Comparison of ENCODE assay signal across 23 mouse cellular contexts in the genomic region with DNA sequence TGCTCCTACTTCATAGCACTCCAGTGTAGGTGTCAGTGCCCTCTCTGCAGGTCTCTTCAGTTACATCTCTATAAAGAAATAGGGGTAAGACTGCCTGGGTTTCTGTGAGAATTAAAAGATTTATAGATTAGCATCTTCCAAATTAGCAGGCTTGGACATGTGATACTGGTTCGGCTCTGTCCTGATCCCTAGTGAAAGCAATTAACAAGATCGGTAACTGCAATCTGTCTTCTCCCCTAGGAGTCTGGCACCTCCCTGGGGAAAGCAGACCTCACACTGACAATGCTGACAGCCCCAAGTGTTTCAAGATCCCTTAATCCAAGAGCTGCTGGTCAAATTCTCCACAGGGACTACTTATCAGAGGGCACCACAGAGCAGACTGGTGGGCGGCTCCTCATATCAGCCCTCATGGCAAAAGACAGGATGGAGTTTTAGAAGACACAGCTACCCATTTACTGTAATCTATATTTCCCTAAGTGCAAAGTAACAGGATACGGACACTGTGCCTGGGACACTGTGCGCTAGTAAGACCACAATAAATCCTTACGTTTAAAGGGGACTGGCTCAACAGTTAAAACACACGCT. TPM values are rescaled to one million over a fixed set of nuclear protein-coding genes. Genes with fewer than 3 reads are reported as not detected.
DNase-seq lines count a peak whose midpoint lies in the region; ATAC-seq and TF ChIP-seq lines count a peak whose summit lies in the region.
"Had no signal": no experiment of that assay in that cellular context is flagged by ENCODE, and none has a peak within 500 bp of the region (broad histone marks: within the 10 kb centered on the region; RNA-seq: fewer than 3 reads in every experiment).

No protein-coding gene starts in this region.

- H3K4me2 ChIP-seq in forebrain, embryonic 16.5 days (ENCODE audit: low read length): no peak overlapping the region
- H3K4me2 ChIP-seq in forebrain, postnatal 0 days (ENCODE audit: low read depth): no peak overlapping the region
- H3K4me2 ChIP-seq in liver, postnatal 0 days (ENCODE audit: low read depth, low read length): no peak overlapping the region
- no peak overlapping the region for H3K4me2 ChIP-seq in heart, embryonic 11.5 days
- H3K4me2 ChIP-seq: embryonic facial prominence, embryonic 12.5 days; heart, embryonic 15.5 days; limb, embryonic 12.5 days; lung, embryonic 14.5 days had no signal

- TF ChIP-seq CTCF in forebrain, postnatal 0 days (IDR thresholded peaks at IDR 0.05; ENCODE audit: low read depth): no peak
- no peak for TF ChIP-seq CTCF in liver, postnatal 0 days (IDR thresholded peaks at IDR 0.05; ENCODE audit: low read depth)

- no peak overlapping the region for H3K9ac ChIP-seq in forebrain, embryonic 16.5 days (replicated peaks; ENCODE audit: low read depth, low read length)
- no peak overlapping the region for H3K9ac ChIP-seq in forebrain, postnatal 0 days
- H3K9ac ChIP-seq in liver, postnatal 0 days (replicated peaks): no peak overlapping the region
- H3K9ac ChIP-seq in heart, embryonic 11.5 days (ENCODE audit: low read depth, low read length): no peak overlapping the region
- H3K9ac ChIP-seq: embryonic facial prominence, embryonic 12.5 days; heart, embryonic 15.5 days; limb, embryonic 12.5 days; lung, embryonic 14.5 days had no signal

- no peak for DNase-seq in forebrain, postnatal 0 days
- DNase-seq in MN1 (ENCODE audit: low spot score) (peak; percentile 75), liver (peak; percentile 65)
- DNase-seq in liver, postnatal 0 days: no peak
- DNase-seq in layer of hippocampus, adult 9-10 months (ENCODE audit: low spot score): no peak
- DNase-seq: cerebellum, adult 9-11 months; gastrocnemius, postnatal 10 days; heart, adult 11 months; kidney, postnatal 25 days; layer of hippocampus, adult 9-11 months; lung, embryonic 14.5 days; lung, postnatal 36 days; right cerebral cortex, adult 18-20 months; thymus, postnatal 14 days had no signal

- peaks cover 8% of the 10 kb centered on the region for H3K4me1 ChIP-seq in forebrain, embryonic 16.5 days (replicated peaks; ENCODE audit: control insufficient read depth, insufficient read depth, low read length)
- H3K4me1 ChIP-seq in forebrain, postnatal 0 days (ENCODE audit: insufficient read depth): no peaks in the 10 kb centered on the region
- peaks cover 4% of the 10 kb centered on the region for H3K4me1 ChIP-seq in liver, postnatal 0 days (ENCODE audit: insufficient read depth)
- peaks cover 15% of the 10 kb centered on the region for H3K4me1 ChIP-seq in heart, embryonic 11.5 days (ENCODE audit: control insufficient read depth, insufficient read depth, low read length)

- no peaks in the 10 kb centered on the region for H3K27me3 ChIP-seq in forebrain, embryonic 16.5 days (replicated peaks; ENCODE audit: control insufficient read depth, insufficient read depth, low read length)
- no peaks in the 10 kb centered on the region for H3K27me3 ChIP-seq in forebrain, postnatal 0 days (ENCODE audit: insufficient read depth, low read length)
- no peaks in the 10 kb centered on the region for H3K27me3 ChIP-seq in liver, postnatal 0 days (ENCODE audit: insufficient read depth, low read length)
- H3K27me3 ChIP-seq in heart, embryonic 11.5 days (ENCODE audit: control insufficient read depth, insufficient read depth, low read length): no peaks in the 10 kb centered on the region
- H3K27me3 ChIP-seq: CH12.LX; embryonic facial prominence, embryonic 12.5 days; heart, embryonic 15.5 days; limb, embryonic 12.5 days had no signal

- ATAC-seq in forebrain, embryonic 16.5 days: peak; percentile 63; the same call in 1 of the 2 replicates
- no peak for ATAC-seq in forebrain, postnatal 0 days
- peak; percentile 50 for ATAC-seq in liver, postnatal 0 days
- no peak for ATAC-seq in heart, embryonic 11.5 days (replicated peaks; ENCODE audit: insufficient number of reproducible peaks, low FRiP score, low TSS enrichment)
- ATAC-seq: hindbrain, embryonic 16.5 days; intestine, embryonic 16.5 days had no signal

- H3K9me3 ChIP-seq in forebrain, embryonic 16.5 days (ENCODE audit: control insufficient read depth, low read length): no peaks in the 10 kb centered on the region
- H3K9me3 ChIP-seq in forebrain, postnatal 0 days (ENCODE audit: low read length): no peaks in the 10 kb centered on the region
- H3K9me3 ChIP-seq in liver, postnatal 0 days (ENCODE audit: low read length): no peaks in the 10 kb centered on the region
- no peaks in the 10 kb centered on the region for H3K9me3 ChIP-seq in heart, embryonic 11.5 days (replicated peaks; ENCODE audit: control insufficient read depth, low read length)
- H3K9me3 ChIP-seq: embryonic facial prominence, embryonic 12.5 days; heart, embryonic 15.5 days; limb, embryonic 12.5 days; midbrain, embryonic 10.5 days had no signal

- TF ChIP-seq EP300 in liver, postnatal 0 days (IDR thresholded peaks at IDR 0.05; ENCODE audit: low read depth): peak; percentile 58; the same call in 1 of the 2 replicates

- no peak overlapping the region; the same call in 1 of the 2 replicates for H3K27ac ChIP-seq in forebrain, embryonic 16.5 days (ENCODE audit: low read length)
- H3K27ac ChIP-seq in forebrain, postnatal 0 days (ENCODE audit: low read depth, low read length): no peak overlapping the region
- H3K27ac ChIP-seq in liver, postnatal 0 days (ENCODE audit: low read depth): no peak overlapping the region
- H3K27ac ChIP-seq in heart, embryonic 11.5 days (ENCODE audit: low read depth, low read length): no peak overlapping the region
- H3K27ac ChIP-seq: embryonic facial prominence, embryonic 12.5 days; heart, embryonic 15.5 days; limb, embryonic 12.5 days; midbrain, embryonic 10.5 days had no signal

- no peak overlapping the region for H3K4me3 ChIP-seq in forebrain, embryonic 16.5 days (replicated peaks; ENCODE audit: low read length)
- no peak overlapping the region for H3K4me3 ChIP-seq in forebrain, postnatal 0 days (ENCODE audit: low read depth, low read length)
- H3K4me3 ChIP-seq in liver, postnatal 0 days (ENCODE audit: low read depth, low read length): no peak overlapping the region
- H3K4me3 ChIP-seq in heart, embryonic 11.5 days (ENCODE audit: low read depth, low read length): no peak overlapping the region
- H3K4me3 ChIP-seq: embryonic facial prominence, embryonic 12.5 days; heart, embryonic 15.5 days; limb, embryonic 12.5 days; midbrain, embryonic 10.5 days had no signal

- no peaks in the 10 kb centered on the region; the same call in 1 of the 2 replicates for H3K36me3 ChIP-seq in forebrain, embryonic 16.5 days (ENCODE audit: control insufficient read depth, insufficient read depth)
- H3K36me3 ChIP-seq in forebrain, postnatal 0 days (ENCODE audit: insufficient read depth): no peaks in the 10 kb centered on the region
- no peaks in the 10 kb centered on the region; the same call in none of the 2 replicates for H3K36me3 ChIP-seq in liver, postnatal 0 days (replicated peaks; ENCODE audit: insufficient read depth, low read length)
- no peaks in the 10 kb centered on the region for H3K36me3 ChIP-seq in heart, embryonic 11.5 days (ENCODE audit: control insufficient read depth, insufficient read depth, low read length)
- H3K36me3 ChIP-seq: embryonic facial prominence, embryonic 12.5 days; midbrain, embryonic 10.5 days had no signal

- 83% methylated on average over 7 of the region's 7 CpGs for WGBS in forebrain, embryonic 16.5 days
- 78% methylated on average over 7 of the region's 7 CpGs for WGBS in forebrain, postnatal 0 days
- WGBS in liver, postnatal 0 days (ENCODE audit: insufficient replicate concordance): 77% methylated on average over 7 of the region's 7 CpGs
- 31% methylated on average over 7 of the region's 7 CpGs for WGBS in heart, embryonic 11.5 days (ENCODE audit: insufficient replicate concordance)

RNA-seq across cellular contexts. Expression of a gene that starts 5.3 kb away (rescaled TPM):
- polyA plus RNA-seq in forebrain, embryonic 16.5 days (2015; fragmentation: Nextera tagmentation; extraction: Ambion mirVana): 8.3 and 9.4 TPM in 2 replicates
- total RNA-seq in forebrain, postnatal 0 days (2014; rRNA removed): 10.2 and 10.7 TPM in 2 replicates
- 3.5 and 6.8 TPM in 2 replicates for polyA plus RNA-seq in forebrain, postnatal 0 days (2015; fragmentation: Nextera tagmentation; extraction: Ambion mirVana)
- polyA plus RNA-seq in liver, postnatal 0 days (2015; fragmentation: Nextera tagmentation; extraction: Ambion mirVana): 0.77 and 0.92 TPM in 2 replicates
- 2.5 and 4.2 TPM in 2 replicates for polyA plus RNA-seq in heart, embryonic 11.5 days (2014; fragmentation: Nextera tagmentation; extraction: Ambion mirVana)

RNA-seq across cellular contexts. Expression of a gene that starts 19.4 kb away (rescaled TPM):
- polyA plus RNA-seq in forebrain, embryonic 16.5 days (2015; fragmentation: Nextera tagmentation; extraction: Ambion mirVana): 66.0 and 70.3 TPM in 2 replicates
- 180 and 225 TPM in 2 replicates for total RNA-seq in forebrain, postnatal 0 days (2014; rRNA removed)
- polyA plus RNA-seq in forebrain, postnatal 0 days (2015; fragmentation: Nextera tagmentation; extraction: Ambion mirVana): 101 and 113 TPM in 2 replicates
- polyA plus RNA-seq in liver, postnatal 0 days (2015; fragmentation: Nextera tagmentation; extraction: Ambion mirVana): 6.3 and 7.2 TPM in 2 replicates
- 23.1 and 23.7 TPM in 2 replicates for polyA plus RNA-seq in heart, embryonic 11.5 days (2014; fragmentation: Nextera tagmentation; extraction: Ambion mirVana)

Comparison
In these comparisons a context has a peak if more than half of its experiments do, and no peak if none do; other contexts are left out.
1. ATAC-seq: peak in forebrain, embryonic 16.5 days (single experiment) and liver, postnatal 0 days (single experiment); none in forebrain, postnatal 0 days (single experiment) and heart, embryonic 11.5 days (single experiment).
2. DNase-seq: peak in MN1 (single experiment) and liver (single experiment); none in forebrain, postnatal 0 days (single experiment), liver, postnatal 0 days (single experiment) and layer of hippocampus, adult 9-10 months (single experiment).